Mouse (Mus musculus): ENCODE data around the gene Arhgef19. TPM values are rescaled to one million over a fixed set of nuclear protein-coding genes. Genes with fewer than 3 reads are reported as not detected.

Arhgef19 gene
- total RNA-seq, 2 experiments from 2014 or later = 20.7 TPM

DNA sequence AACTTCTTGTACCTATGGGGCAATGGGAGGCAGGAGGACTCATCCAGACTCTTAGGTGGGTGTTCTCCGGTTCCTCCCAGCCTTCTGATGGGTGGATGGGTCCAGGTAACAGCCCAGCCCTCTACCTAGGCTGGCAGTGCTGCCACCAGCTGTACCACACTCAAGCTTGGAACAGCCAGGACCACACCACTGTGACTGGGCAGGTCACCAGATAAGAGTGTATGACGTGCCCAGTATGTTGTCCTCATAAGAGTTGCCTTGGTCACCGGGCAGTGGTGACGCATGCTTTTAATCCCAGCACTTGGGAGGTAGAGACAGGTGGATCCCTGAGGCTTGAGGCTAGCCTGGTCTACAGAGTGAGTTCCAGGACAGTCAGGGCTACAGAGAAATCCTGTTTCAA lies 6.1 kb upstream of the Arhgef19 start:
- DNase-seq = no peak
- intact Hi-C loops (cut with DNase I) = loop anchor here (5.0 kb wide), 1 partner anchor 34 kb away; no protein-coding TSS in a partner anchor

DNA sequence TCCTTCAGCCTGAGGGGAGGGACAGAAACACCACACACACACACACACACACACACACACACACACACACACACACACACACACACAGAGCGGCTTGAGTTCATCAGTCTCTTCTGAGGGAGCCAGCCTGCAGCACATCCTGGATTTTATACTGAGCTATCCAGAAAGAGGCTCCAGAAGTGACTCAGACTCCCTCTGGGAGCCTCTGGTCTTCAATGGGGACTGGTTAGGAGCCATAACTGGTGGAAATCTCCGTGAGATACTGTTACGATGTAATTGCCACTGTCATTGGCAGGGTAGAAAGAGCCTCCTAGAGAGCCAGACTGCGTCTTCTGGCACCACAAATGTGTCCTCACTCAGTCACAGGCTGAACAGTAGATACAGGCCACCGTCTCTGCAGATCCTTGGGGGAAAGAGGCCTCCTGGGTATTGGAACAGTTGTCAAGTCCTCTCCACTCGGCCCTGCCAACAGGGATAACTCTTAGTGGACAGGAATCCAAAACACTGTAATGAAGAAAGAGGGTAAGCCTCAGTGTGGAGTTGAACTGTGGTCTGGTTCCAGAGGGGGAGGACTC lies 3.7 kb upstream of the Arhgef19 start:
- DNase-seq = no peak
- intact Hi-C loops (cut with DNase I) = no loop called here

DNA sequence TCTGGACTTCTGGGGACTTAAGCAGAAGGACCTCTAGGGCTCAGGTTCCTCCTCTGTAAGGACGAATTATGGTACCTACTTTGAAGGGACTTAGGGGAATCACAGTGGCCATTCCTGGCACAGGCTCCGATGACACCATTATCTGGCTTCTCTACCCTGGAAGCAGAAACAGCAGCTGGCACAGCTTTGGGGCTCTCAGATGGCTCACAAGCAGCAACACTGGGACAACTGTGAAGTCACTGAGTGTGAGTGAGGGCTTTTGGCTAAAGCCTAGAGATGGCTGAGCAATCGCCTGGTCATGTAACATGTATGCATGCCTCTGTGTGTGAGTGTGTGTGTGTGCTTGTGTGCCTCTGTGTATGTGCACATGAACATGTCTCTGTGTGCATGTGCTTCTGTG lies 2.4 kb upstream of the Arhgef19 start:
- intact Hi-C loops (cut with DNase I) = no loop called here
- DNase-seq = no peak

DNA sequence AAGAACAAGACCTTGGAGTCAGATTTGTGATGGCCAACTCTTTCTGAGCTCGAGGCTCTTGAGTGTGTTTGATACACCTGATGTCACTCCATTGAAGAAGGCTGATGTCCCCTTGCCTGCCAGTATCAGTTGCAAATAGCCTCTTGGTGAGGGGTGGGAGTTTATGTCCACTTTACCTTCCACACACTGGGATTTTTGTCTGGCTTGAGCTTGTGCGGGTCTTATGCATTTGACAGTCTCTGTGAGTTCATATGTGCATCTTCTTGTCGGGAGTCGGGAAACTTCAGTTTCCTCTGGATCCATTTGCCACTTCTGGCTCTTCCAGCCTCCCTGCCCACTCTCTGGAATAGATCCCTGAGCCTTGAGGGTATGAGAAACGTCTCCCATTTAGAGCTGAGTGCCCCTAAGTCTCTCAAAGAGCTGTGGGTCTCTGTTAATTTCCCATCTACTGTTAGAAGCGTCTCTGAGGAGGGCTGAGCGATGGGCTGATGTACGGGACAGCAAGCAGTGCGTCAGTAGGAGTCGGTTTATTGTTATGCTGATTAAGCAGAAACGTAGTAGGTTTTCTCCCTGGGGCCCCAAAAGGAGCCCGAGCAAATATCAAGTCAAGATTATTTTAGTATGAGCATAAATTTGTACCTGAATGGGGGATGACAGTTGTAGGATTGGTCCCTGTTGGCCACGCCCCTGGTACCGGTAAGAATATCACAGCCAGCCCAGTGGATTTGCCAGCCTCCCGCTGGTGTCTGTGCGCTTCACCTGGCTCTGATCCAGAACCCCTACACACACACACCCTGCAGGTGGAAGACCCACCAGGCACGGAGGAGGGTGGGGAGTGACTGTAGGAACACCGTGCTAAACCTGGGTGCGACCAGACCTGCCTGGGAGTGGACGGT lies 559 bp upstream of the Arhgef19 start:
- no peak for DNase-seq
- intact Hi-C loops (cut with DNase I) = no loop called here

GRCm38 (mm10) chr4:141240617-141241016 lies 1.3 kb downstream of the Arhgef19 start:
- DNase-seq = no peak
- intact Hi-C loops (cut with DNase I) = no loop called here

DNA sequence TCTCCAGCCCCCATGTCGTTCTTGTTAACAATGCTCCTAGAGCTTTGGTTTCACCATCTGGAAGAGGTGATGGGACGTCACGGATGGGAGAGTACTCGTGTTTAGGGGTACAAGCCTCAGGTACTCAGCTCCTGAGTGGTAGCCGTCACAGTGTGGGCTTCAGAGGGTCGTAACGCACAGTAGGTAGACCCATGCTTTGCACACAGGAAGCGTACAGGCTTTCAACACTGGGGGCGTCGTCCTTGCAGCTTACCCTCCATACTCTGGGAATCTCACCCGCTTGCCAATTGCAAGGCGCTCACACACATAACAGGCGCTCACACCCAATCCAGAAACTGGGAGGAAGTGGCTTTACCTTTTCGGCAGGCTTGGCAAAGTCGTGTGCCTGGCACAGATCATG lies 2.6 kb downstream of the Arhgef19 start:
- no peak for DNase-seq
- intact Hi-C loops (cut with DNase I) = no loop called here

- intact Hi-C loops (cut with DNase I) = no loop called here
- no peak for DNase-seq
Measured at GRCm38 (mm10) chr4:141242651-141243241, 3.4 kb downstream of the Arhgef19 start.

DNA sequence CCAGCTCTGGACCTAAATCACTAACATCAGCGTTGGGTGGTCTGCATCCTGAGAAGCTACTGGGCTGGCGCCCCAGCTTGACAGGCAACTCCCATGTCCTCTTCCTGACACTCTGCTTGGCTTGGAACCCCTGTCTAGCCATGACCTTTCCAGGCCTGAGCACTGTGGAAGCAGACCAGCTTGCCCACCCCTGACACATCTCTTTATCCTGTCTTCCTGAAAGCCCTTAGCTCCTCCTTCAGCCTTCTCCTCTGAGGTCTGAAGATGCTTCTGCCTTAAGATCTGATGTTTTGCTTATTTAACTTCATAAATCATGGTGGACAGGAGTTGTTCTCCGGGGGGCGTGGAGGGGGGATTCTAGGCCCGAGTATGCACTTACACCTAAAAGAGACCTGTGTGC lies 4.3 kb downstream of the Arhgef19 start:
- no peak for DNase-seq
- intact Hi-C loops (cut with DNase I) = no loop called here

DNA sequence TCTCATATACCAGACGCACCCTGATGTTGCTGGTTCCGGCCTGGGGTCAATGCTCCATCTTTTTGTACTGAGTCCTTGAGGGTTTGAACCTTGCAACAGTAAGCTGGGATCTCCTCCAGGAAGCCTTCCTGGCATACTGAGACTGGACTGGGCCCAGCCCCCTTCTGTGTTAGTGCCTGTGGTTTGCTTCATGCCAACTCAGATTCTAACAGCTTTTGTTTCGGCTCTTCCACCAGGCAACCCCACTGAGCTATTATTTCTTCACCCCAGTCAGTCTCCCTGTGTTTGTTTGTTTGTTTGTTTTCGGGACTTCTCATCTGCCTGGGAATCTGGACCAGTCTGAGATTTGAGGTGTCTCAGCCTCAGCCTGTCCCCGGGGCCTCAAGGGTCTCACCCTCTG lies 5.1 kb downstream of the Arhgef19 start:
- no peak for DNase-seq
- intact Hi-C loops (cut with DNase I) = no loop called here

GRCm38 (mm10) chr4:141244931-141245425 lies 5.7 kb downstream of the Arhgef19 start:
- intact Hi-C loops (cut with DNase I) = no loop called here
- DNase-seq = peak; percentile 62 to 71

- DNase-seq = peak in 1 of 2 experiments; percentile 45
- intact Hi-C loops (cut with DNase I) = no loop called here
Measured at GRCm38 (mm10) chr4:141246089-141246997, 7.0 kb downstream of the Arhgef19 start.

DNA sequence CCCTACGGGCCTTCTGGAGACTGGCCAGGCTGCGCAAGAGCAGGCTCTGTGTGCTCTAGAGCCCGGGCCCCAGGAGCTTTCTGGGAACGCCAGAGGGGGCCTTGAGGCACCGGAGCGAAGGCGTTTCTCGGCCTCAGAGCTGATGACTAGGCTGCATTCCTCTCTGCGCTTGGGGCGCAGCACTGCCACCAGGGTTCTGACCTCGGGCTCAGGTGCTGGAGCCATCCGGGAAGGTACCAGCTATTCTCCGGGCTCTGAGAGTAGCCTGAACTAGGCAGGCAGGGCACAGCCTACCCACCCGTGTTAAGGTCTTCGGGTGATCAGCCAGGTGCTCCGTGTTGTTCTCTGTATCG lies 7.7 kb downstream of the Arhgef19 start:
- DNase-seq = no peak
- intact Hi-C loops (cut with DNase I) = no loop called here

DNA sequence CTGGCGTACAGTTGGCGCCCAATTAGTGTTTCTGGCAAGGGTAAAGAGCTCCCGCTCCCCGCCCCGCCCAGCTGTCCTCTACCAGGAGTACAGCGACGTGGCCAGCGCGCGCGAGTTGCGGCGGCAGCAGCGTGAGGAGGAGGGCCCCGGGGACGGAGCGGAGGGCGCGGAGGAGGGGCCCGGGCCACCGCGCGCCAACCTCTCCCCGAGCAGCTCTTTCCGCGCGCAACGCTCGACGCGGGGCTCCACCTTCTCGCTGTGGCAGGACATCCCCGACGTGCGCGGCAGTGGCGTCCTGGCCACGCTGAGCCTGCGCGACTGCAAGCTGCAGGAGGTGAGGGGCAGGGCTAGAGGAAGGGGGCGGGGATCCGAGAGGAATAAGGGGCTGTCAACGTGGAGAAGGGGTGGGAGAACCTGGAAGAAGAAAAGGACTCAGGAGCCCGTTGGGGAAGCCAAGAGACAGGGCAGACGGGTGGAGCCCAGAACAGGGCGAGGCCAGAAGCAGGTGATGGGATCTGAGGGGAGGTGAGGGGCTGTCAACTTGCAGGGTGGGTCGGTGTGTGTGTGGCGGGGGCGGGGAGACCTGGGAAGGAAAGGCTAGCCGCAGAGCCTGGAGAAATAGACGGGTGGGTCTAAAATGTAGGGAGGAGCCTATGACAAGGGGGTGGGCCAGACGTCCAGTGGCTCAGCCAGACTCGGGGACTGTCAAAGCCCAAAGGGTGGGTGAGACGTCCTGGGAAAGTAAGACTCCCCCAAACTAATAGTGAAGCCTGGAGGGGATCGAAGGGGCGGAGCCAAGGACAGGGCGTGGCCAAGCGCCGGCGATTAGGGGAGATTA lies 8.7 kb downstream of the Arhgef19 start:
- intact Hi-C loops (cut with DNase I) = no loop called here
- peak; percentile 52 to 56 for DNase-seq

GRCm38 (mm10) chr4:141248614-141248978 lies 9.3 kb downstream of the Arhgef19 start:
- intact Hi-C loops (cut with DNase I) = no loop called here
- no peak for DNase-seq

- intact Hi-C loops (cut with DNase I) = no loop called here
- DNase-seq = no peak
Measured at GRCm38 (mm10) chr4:141249383-141249782, 10.1 kb downstream of the Arhgef19 start.

DNA sequence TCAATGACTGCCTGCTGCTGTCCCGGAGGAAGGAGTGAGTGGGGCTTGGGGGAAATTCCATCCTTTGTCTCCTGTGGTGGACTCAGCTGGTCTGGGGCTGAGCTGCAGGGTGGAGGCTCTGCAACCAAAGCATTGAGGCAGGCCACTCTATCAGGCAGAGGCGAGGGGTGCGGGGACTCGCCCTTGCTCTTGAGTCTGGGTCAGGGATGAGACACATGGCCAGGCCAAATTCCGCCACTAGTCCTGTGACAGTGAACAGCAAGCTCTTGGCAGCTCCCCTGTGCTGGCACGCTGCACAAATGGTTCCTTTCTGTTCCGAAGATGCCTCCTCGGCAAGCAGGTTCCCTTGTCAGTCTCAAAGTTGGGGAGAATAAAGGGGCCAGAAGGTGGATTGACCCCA lies 11.8 kb downstream of the Arhgef19 start:
- intact Hi-C loops (cut with DNase I) = no loop called here
- peak; percentile 46 to 60 for DNase-seq

DNA sequence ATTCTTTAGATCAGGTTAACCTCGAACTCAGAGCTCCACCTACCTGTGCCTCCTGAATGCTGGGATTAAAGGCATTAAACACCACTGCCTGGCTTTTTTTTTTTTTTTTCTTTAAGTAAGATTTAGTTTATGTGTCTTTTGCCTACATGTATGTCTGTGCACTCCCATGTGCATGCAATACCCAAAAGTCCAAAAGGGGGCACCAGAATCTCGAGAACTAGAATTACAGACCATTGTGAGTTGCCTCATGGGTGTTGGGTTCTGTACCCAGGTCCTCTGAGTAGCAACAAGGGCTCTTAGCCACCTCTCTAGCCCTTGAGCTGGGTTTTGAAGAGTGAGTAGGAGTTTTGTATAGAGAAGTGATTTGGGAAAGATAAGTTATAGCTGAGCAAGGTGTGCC lies 13.3 kb downstream of the Arhgef19 start:
- intact Hi-C loops (cut with DNase I) = no loop called here
- no peak for DNase-seq

GRCm38 (mm10) chr4:141254234-141254633 lies 14.9 kb downstream of the Arhgef19 start:
- peak; percentile 79 for DNase-seq
- intact Hi-C loops (cut with DNase I) = no loop called here

- intact Hi-C loops (cut with DNase I) = no loop called here
- no peak for DNase-seq
Measured at GRCm38 (mm10) chr4:141257440-141257839, 18.1 kb downstream of the Arhgef19 start.

- no peak for DNase-seq
- intact Hi-C loops (cut with DNase I) = no loop called here
Measured at GRCm38 (mm10) chr4:141259413-141259812, 20.1 kb downstream of the Arhgef19 start.

All from heart, postnatal 14 days (tissue).